Mouse (Mus musculus): ENCODE results near the gene Cpb2.

GRCm38 (mm10) chr14:75208572-75209151 is 33.4 kb upstream of the Cpb2 start:
- no peak for TF ChIP-seq CTCF (IDR thresholded peaks at IDR 0.05; ENCODE audit: control insufficient read depth, insufficient read depth, insufficient read length)
- peak; percentile 64 for TF ChIP-seq USF1 (IDR thresholded peaks at IDR 0.05; ENCODE audit: low read depth)
- no peak for TF ChIP-seq FOSL1 (IDR thresholded peaks at IDR 0.05; ENCODE audit: insufficient read depth, low read length, poor library complexity, severe bottlenecking)
- TF ChIP-seq MAX (IDR thresholded peaks at IDR 0.05), result no peak
